Mouse (Mus musculus) C2C12 (cell line): ENCODE results near the gene Mansc1.

Source experiments
- CTCF ChIP-seq: IDR thresholded peaks from one replicate; pipeline ENCODE4 v1.5.1; 2011; ENCODE audit not compliant: control insufficient read depth, insufficient read depth, insufficient read length
- MAX ChIP-seq: IDR thresholded peaks from one replicate; pipeline ENCODE4 v1.6.1; 2011; ENCODE audit warnings: mild to moderate bottlenecking, control low read depth
- MYOD1 ChIP-seq: IDR thresholded peaks from one replicate; pipeline ENCODE4 v1.6.1; 2011; ENCODE audit warnings: low read depth; ENCODE audit not compliant: control insufficient read depth, insufficient read length
- MYOG ChIP-seq: IDR thresholded peaks from one replicate; pipeline ENCODE4 v1.6.1; 2011; ENCODE audit not compliant: control insufficient read depth, insufficient read length; ENCODE audit errors: extremely low read depth

DNA sequence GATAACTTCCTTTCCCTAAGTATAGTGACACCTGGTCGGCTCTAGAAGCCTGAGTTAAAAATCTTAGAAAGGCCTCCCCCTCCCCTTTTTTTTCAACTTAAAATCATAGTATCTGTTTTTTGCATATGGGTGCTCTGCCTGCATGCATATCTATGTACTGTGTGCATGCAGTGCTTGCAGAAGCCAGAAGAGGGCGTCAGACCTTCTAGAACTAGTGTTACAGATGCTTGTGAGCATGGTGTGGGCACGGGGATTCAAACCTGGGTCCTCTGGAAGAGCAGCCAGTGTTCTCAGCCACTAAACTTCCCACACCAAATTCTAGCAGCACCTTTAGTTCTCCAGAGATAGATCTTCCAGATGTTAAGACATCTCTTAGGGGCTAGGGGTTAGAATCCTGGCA is 14.7 kb downstream of the Mansc1 start:
- TF ChIP-seq MAX (no peak), CTCF (no peak), MYOD1 (no peak), MYOG (no peak)
